Mouse (Mus musculus) liver, embryonic 13.5 days (tissue): Measurements from ENCODE around the gene Dnajc28. TPM values are rescaled to one million over a fixed set of nuclear protein-coding genes. Genes with fewer than 3 reads are reported as not detected.
A peak's percentile ranks its signal among the peaks of the same experiment; 100 is the strongest.

ENCODE experiments used
- ATAC-seq: fragments of 200-750 bp; cut with Nextera tagmentation; 2 replicates; pipeline ENCODE4 v1.8.0; 2017; ENCODE audit warnings: low read depth, mild to moderate bottlenecking, moderate number of reproducible peaks, moderate library complexity
- DNase-seq: peaks from one replicate; pipeline ENCODE4 v3.0.0; 2022
- H3K27ac ChIP-seq: fragments of 300-500 bp; sonication (generic); 2 replicates; pipeline ENCODE4 v1.5.1; 2015; ENCODE audit warnings: moderate library complexity, mild to moderate bottlenecking, inconsistent platforms
- H3K27me3 ChIP-seq: fragments of 300-500 bp; sonication (generic); 2 replicates; pipeline ENCODE4 v1.6.1; 2015; ENCODE audit warnings: mild to moderate bottlenecking, inconsistent platforms
- H3K36me3 ChIP-seq: fragments of 300-500 bp; sonication (generic); 2 replicates; pipeline ENCODE4 v1.6.1; 2015; ENCODE audit warnings: mild to moderate bottlenecking, inconsistent platforms
- H3K4me1 ChIP-seq: fragments of 300-500 bp; sonication (generic); replicated peaks from 2 replicates; pipeline ENCODE4 v1.6.1; 2015; ENCODE audit warnings: inconsistent platforms
- H3K4me2 ChIP-seq: fragments of 300-500 bp; sonication (generic); 2 replicates; pipeline ENCODE4 v1.6.1; 2015; ENCODE audit warnings: inconsistent platforms, mild to moderate bottlenecking, moderate library complexity
- H3K4me3 ChIP-seq: fragments of 300-500 bp; sonication (generic); replicated peaks from 2 replicates; pipeline ENCODE4 v1.5.1; 2015; ENCODE audit warnings: mild to moderate bottlenecking, inconsistent platforms
- H3K9ac ChIP-seq: fragments of 300-500 bp; sonication (generic); 2 replicates; pipeline ENCODE4 v1.6.1; 2015; ENCODE audit warnings: mild to moderate bottlenecking, inconsistent platforms
- H3K9me3 ChIP-seq: fragments of 300-500 bp; sonication (generic); replicated peaks from 2 replicates; pipeline ENCODE4 v1.6.1; 2016; ENCODE audit warnings: inconsistent platforms
- WGBS: fragments of 180-500 bp; shearing (Covaris S2); methylation state at CpG from one replicate; pipeline ENCODE4 v1.1.7; 2015; ENCODE audit not compliant: insufficient replicate concordance; 5-methylcytosine and 5-hydroxymethylcytosine counted together
- polyA plus RNA-seq: library from polyadenylated mRNA; unstranded; fragments of >200 nt; fragmentation: Nextera tagmentation; extraction: Ambion mirVana; gene quantifications from 2 replicates; pipeline ENCODE4 v1.2.1, GENCODE M21; 2015

Gene Dnajc28
- polyA plus RNA-seq, 1 experiment from 2014 or later = 1.4 TPM

GRCm38 (mm10) chr16:91632439-91632838, 13.6 kb upstream of the Dnajc28 start:
- H3K27ac ChIP-seq = no peak overlapping the region
- no peak overlapping the region for H3K4me2 ChIP-seq
- H3K4me3 ChIP-seq = no peak overlapping the region
- WGBS = 91% methylated on average over 5 of the region's 5 CpGs
- DNase-seq (no peak), ATAC-seq (0 out of 2 replicates have a peak, but pooled peaks have one; percentile 17)
- H3K27me3 ChIP-seq = no peaks in the 10 kb centered on the region
- H3K9me3 ChIP-seq = no peaks in the 10 kb centered on the region
- no peak overlapping the region for H3K9ac ChIP-seq
- H3K36me3 ChIP-seq = peaks cover 95% of the 10 kb centered on the region
- 0 out of 2 replicates have a peak, but pooled peaks cover 3% of the 10 kb centered on the region for H3K4me1 ChIP-seq

DNA sequence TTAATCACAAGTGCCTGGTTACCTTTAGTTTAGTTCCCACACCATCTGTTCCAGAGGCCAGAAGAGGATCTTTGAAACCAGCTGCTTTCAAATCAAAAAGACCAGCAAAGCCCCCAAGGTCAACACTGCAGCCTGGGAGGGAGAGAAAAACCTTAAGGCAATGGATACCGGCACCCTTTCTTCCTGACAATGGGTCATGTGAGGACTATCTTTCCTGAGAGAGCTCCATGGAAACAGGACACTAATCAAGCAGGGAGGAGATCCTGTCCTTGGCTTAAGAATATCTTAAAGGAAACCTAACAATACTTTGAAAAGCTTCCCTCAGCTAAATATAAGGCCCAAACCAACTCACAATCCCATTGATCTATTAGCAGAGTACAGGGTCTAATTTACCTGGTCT, 11.8 kb upstream of the Dnajc28 start:
- ATAC-seq = no peak
- Histone ChIP-seq H3K9ac (no peak overlapping the region), H3K27me3 (no peaks in the 10 kb centered on the region), H3K27ac (no peak overlapping the region), H3K4me3 (no peak overlapping the region), H3K4me1 (0 out of 2 replicates have a peak, but pooled peaks cover 3% of the 10 kb centered on the region), H3K4me2 (no peak overlapping the region), H3K9me3 (no peaks in the 10 kb centered on the region), H3K36me3 (peaks cover 95% of the 10 kb centered on the region)
- 78% methylated on average over 1 of the region's 1 CpGs for WGBS
- no peak for DNase-seq

- Histone ChIP-seq H3K27me3 (no peaks in the 10 kb centered on the region), H3K4me2 (no peak overlapping the region), H3K9ac (no peak overlapping the region), H3K36me3 (peaks cover 96% of the 10 kb centered on the region), H3K4me1 (no peaks in the 10 kb centered on the region), H3K27ac (no peak overlapping the region), H3K4me3 (no peak overlapping the region), H3K9me3 (no peaks in the 10 kb centered on the region)
- no peak for ATAC-seq
- DNase-seq = no peak
- WGBS = 81% methylated on average over 4 of the region's 4 CpGs
Measured at GRCm38 (mm10) chr16:91629749-91630148, 10.9 kb upstream of the Dnajc28 start.

DNA sequence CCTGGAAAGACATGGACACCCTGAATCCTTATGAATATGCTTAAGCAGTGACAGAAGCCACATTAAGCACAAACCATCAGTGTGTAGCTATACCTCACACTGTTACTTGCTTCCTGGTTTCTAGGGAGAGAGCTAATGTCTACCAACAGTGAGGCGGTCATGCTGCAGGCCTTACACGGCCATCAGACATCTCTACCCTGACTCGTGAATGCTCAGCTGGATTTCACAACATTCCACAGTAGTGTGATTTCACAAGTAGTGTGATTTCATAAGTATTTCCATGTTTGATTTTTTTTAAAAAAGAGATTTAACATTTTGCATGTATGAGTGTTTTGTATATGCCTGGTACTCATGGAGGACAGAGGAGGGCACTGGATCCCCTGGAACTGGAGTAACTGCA, 9.8 kb upstream of the Dnajc28 start:
- DNase-seq = no peak
- WGBS = 80% methylated on average over 3 of the region's 3 CpGs
- ATAC-seq = no peak
- Histone ChIP-seq H3K27ac (no peak overlapping the region), H3K9ac (no peak overlapping the region), H3K27me3 (no peaks in the 10 kb centered on the region), H3K4me3 (no peak overlapping the region), H3K36me3 (peaks cover 95% of the 10 kb centered on the region), H3K4me1 (no peaks in the 10 kb centered on the region), H3K9me3 (no peaks in the 10 kb centered on the region), H3K4me2 (no peak overlapping the region)

GRCm38 (mm10) chr16:91627831-91628230, 9.0 kb upstream of the Dnajc28 start:
- Histone ChIP-seq H3K9me3 (no peaks in the 10 kb centered on the region), H3K4me1 (no peaks in the 10 kb centered on the region), H3K27me3 (no peaks in the 10 kb centered on the region), H3K27ac (no peak overlapping the region), H3K4me3 (no peak overlapping the region), H3K4me2 (no peak overlapping the region), H3K36me3 (peaks cover 96% of the 10 kb centered on the region), H3K9ac (no peak overlapping the region)
- no peak for ATAC-seq
- DNase-seq = no peak
- WGBS = 75% methylated on average over 7 of the region's 7 CpGs

DNA sequence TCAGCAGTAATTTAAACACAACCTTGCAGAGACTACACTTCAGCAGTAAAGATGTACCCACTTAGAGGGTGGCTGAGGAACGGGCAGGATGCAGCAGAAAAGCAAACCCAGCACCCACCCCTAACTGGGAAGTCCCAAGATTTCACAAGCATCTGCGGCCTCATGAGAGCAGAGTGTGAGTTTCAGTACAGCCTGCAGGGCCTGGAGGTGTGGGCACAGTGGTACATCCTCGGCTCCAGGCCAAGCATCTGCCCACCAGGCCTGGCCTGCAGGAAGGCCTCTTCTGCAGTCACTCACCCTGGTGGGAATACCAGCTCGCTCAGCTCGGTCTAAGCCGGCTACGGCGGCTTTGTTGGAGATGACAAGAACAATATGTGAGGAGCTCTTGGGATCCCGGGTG, 4.2 kb upstream of the Dnajc28 start:
- no peaks in the 10 kb centered on the region for H3K9me3 ChIP-seq
- 89% methylated on average over 9 of the region's 9 CpGs for WGBS
- no peak overlapping the region for H3K4me3 ChIP-seq
- DNase-seq = no peak
- ATAC-seq = no peak
- H3K27ac ChIP-seq = no peak overlapping the region
- H3K9ac ChIP-seq = no peak overlapping the region
- H3K36me3 ChIP-seq = peaks cover 83% of the 10 kb centered on the region
- H3K27me3 ChIP-seq = no peaks in the 10 kb centered on the region
- H3K4me1 ChIP-seq = peaks cover 5% of the 10 kb centered on the region
- H3K4me2 ChIP-seq = no peak overlapping the region

DNA sequence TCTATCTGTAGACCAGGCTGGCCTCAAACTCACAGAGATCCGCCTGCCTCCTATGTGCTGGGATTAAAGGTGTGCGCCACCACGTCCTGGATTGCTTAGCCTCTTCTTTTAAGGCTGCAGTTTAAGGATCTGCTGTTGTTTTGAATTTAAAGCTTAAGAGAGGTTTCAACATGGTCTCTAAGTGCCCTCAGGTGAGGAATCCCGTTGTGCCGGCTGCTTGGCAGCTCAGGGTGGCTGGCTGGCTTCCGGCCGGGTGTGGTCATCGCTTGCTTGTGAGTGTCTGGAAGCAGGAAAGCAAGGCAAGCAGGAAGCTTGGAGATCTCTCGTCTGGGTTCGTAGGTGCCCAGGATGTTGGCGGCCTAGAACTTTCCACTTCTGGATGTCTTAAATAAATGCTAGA, 2.2 kb upstream of the Dnajc28 start:
- no peak overlapping the region for H3K4me2 ChIP-seq
- DNase-seq (no peak), ATAC-seq (no peak)
- H3K9me3 ChIP-seq = no peaks in the 10 kb centered on the region
- 86% methylated on average over 11 of the region's 11 CpGs for WGBS
- H3K4me3 ChIP-seq = no peak overlapping the region
- H3K9ac ChIP-seq = no peak overlapping the region
- H3K4me1 ChIP-seq = peaks cover 7% of the 10 kb centered on the region
- H3K27ac ChIP-seq = no peak overlapping the region
- H3K36me3 ChIP-seq = peaks cover 62% of the 10 kb centered on the region
- 0 out of 2 replicates have a peak, but pooled peaks cover 5% of the 10 kb centered on the region for H3K27me3 ChIP-seq

DNA sequence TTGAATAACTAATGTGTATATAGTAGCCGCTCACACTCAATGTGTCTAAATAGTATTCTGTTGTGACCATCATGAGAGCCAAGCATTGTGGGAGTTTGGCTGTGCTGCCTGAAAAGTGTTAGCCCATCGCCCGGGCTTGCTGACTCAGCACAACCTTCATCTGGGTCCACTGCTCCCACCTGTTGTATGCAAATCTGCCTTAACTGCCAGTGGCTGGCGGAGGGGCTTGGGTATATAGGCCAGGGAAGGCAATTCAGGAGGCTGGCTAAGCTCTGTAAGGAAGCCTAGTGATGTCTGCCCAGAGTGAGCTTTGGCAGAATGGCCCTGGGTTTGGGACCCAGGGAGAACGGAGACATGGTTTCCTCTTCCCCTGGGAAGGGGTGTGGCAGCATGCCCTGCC, 1.4 kb upstream of the Dnajc28 start:
- no peak overlapping the region for H3K4me2 ChIP-seq
- H3K9me3 ChIP-seq = no peaks in the 10 kb centered on the region
- H3K27ac ChIP-seq = no peak overlapping the region
- H3K36me3 ChIP-seq = peaks cover 54% of the 10 kb centered on the region
- ATAC-seq = no peak
- H3K27me3 ChIP-seq = 0 out of 2 replicates have a peak, but pooled peaks cover 5% of the 10 kb centered on the region
- WGBS = 79% methylated on average over 5 of the region's 5 CpGs
- no peak for DNase-seq
- H3K9ac ChIP-seq = no peak overlapping the region
- H3K4me1 ChIP-seq = peaks cover 7% of the 10 kb centered on the region
- H3K4me3 ChIP-seq = no peak overlapping the region

- Histone ChIP-seq H3K27ac (no peak overlapping the region), H3K9me3 (no peaks in the 10 kb centered on the region), H3K4me3 (no peak overlapping the region), H3K4me1 (peaks cover 7% of the 10 kb centered on the region), H3K4me2 (no peak overlapping the region), H3K36me3 (no peaks in the 10 kb centered on the region), H3K9ac (no peak overlapping the region), H3K27me3 (0 out of 2 replicates have a peak, but pooled peaks cover 5% of the 10 kb centered on the region)
- DNase-seq (no peak), ATAC-seq (no peak)
- 69% methylated on average over 6 of the region's 6 CpGs for WGBS
Measured at GRCm38 (mm10) chr16:91614552-91614951, 4.3 kb downstream of the Dnajc28 start.

DNA sequence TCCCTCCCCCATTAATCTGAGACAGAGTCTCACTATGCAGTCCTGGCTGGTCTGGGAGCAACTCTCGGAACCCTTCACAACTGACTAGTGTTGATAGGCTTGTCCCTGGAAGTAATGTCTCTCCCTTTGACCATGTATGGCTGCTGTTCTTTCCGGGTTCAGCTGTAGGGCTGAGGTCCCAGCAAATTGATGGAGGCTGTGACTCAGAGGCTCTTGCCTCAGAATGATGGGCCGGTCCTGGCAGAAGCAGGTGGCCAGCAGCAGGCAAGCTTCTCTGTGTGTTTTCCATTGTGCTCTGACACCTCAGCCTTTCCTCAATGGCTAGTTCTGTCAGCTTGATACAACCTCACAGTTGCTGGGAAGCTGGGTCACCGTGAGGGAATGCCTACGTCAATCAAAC, 6.3 kb downstream of the Dnajc28 start:
- H3K4me2 ChIP-seq = no peak overlapping the region
- no peaks in the 10 kb centered on the region for H3K9me3 ChIP-seq
- H3K27me3 ChIP-seq = 0 out of 2 replicates have a peak, but pooled peaks cover 5% of the 10 kb centered on the region
- H3K4me3 ChIP-seq = no peak overlapping the region
- ATAC-seq = no peak
- no peak for DNase-seq
- H3K9ac ChIP-seq = no peak overlapping the region
- no peaks in the 10 kb centered on the region for H3K36me3 ChIP-seq
- H3K4me1 ChIP-seq = no peaks in the 10 kb centered on the region
- WGBS = 76% methylated on average over 5 of the region's 5 CpGs
- H3K27ac ChIP-seq = no peak overlapping the region

DNA sequence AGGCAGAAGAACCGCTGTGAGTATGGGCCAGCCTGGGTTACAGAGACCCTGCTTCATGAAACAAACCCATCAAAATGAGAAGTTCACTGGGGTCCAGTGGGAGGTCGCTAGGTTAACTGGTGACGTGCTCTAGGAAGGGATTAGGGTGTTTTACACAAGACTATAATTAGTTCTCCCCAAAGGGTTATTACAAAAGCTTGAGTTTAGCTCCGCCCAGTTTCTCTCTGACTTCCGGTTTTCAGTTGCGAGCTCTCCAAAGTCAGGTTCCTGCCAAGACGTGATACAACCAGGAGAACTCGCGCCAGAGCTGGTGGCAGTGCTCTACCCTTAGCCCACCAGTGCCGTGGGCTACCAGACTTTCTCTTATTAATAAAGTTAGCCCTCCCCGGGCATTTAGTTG, 7.6 kb downstream of the Dnajc28 start:
- 0 out of 2 replicates have a peak, but pooled peaks cover under 1% of the 10 kb centered on the region for H3K27me3 ChIP-seq
- H3K4me3 ChIP-seq = no peak overlapping the region
- H3K36me3 ChIP-seq = no peaks in the 10 kb centered on the region
- H3K9ac ChIP-seq = no peak overlapping the region
- no peak for ATAC-seq
- H3K4me2 ChIP-seq = no peak overlapping the region
- no peak overlapping the region for H3K27ac ChIP-seq
- H3K9me3 ChIP-seq = no peaks in the 10 kb centered on the region
- no peaks in the 10 kb centered on the region for H3K4me1 ChIP-seq
- DNase-seq = no peak
- WGBS = 53% methylated on average over 11 of the region's 11 CpGs

- no peak overlapping the region for H3K4me3 ChIP-seq
- H3K9ac ChIP-seq = no peak overlapping the region
- ATAC-seq (no peak), DNase-seq (no peak)
- no peak overlapping the region for H3K4me2 ChIP-seq
- H3K27ac ChIP-seq = no peak overlapping the region
- no peaks in the 10 kb centered on the region for H3K27me3 ChIP-seq
- no peaks in the 10 kb centered on the region for H3K9me3 ChIP-seq
- H3K36me3 ChIP-seq = no peaks in the 10 kb centered on the region
- no peaks in the 10 kb centered on the region for H3K4me1 ChIP-seq
- 64% methylated on average over 9 of the region's 9 CpGs for WGBS
Measured at GRCm38 (mm10) chr16:91609501-91610245, 9.2 kb downstream of the Dnajc28 start.
